Mouse (Mus musculus) bone marrow macrophage, adult 2 months (primary cell): ENCODE results near the gene Pex26.

Experiments used
- CTCF ChIP-seq: IDR thresholded peaks from 2 replicates; pipeline ENCODE4 v1.5.1; 2012; ENCODE audit warnings: low read depth, mild to moderate bottlenecking, low read length, moderate library complexity
- POLR2A ChIP-seq: IDR thresholded peaks from 2 replicates; pipeline ENCODE4 v1.6.1; 2012; ENCODE audit warnings: mild to moderate bottlenecking, low read depth, low read length, borderline replicate concordance

GRCm38 (mm10) chr6:121214221-121214620 is 30.8 kb downstream of the Pex26 start:
- TF ChIP-seq CTCF = no peak
- no peak for TF ChIP-seq POLR2A
